Mouse (Mus musculus): ENCODE results near the gene Olfr985.

Olfr985 gene

DNA sequence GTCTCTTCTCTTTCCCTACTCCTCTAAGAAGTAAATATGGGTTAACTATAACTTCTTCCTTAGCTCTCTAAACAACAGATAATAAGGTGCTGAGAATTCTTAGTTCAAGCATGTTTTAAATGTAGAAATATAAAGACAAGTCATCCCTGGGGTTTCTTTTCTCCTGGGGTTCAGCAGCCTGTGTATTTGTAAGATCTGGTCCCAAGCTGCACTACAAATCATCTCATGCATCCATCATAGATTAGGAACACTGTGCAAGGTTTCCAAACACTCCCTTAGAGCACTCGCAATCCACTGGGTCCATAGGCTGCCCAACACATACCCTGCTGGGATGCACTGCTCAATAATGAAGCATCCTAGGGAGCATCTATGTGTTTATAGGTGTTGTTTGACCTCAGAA lies at the start of gene Olfr985:
TSS of gene Olfr985 (minus strand) at position 101 of the 400 bp plus-strand sequence.
- no peak for DNase-seq (ENCODE audit: low spot score)

DNA sequence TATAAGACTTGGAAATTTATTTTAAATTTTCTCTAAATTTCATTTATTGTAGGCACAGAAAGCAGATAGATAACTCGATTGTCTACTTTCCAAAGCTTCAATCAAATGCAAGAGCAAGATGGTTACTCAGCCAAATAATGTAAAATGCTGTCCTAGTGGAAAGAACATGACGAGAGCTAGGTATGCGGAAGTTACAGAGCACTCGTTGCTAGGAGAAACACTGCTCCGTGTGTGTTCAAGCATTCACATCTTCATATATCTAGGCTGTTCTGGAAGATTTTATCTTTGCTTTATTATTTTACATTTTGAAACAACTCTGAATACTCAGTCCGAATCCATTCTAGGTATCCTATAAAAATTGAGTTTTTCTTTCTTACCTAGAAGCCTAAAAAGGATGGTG lies 47.0 kb upstream of the Olfr985 start:
- no peak for DNase-seq (ENCODE audit: low spot score)

DNA sequence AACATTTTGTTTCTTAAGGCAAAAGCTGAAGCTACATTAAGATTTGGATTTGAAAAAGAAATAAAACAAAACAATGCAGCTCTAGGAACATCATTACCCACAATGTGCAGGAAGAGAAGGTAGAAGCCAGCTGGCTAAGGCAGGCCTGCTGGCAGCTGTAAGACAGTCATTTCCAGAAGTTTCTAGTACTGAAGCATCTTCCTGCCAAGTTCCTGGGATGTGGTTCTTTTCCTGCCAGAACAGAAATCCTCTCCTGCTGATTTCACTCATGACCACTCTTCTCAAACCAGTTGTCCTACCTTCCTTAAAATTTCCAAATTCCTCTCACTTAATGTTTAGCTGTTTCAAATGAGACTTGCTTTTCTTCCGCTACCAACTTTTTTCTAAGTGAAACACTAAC lies 36.5 kb upstream of the Olfr985 start:
- peak; percentile 62 for DNase-seq (ENCODE audit: low spot score)

DNA sequence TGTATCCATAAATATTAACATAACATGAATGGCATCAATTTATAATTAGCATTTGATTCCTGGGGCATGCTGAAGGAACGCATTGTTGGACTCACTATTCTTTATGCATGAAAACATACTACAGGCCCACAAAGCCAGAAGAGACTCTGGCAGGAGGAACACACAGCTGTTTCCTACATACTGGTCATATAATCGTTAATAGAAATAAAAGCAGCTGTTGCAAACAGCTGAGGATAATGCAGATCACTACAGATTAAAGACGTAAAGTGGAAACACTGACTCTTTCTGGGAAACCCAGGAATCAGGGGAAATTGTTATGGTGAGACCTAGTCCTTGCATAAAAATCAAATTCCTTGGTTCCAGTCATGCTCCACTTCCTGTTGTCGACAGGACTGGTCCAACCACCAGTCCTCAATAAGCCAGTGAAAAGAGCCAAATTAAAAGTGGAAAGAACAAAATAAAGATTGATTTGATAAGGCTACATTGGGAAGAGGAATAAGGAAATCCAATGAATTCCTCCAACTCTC lies 25.2 kb upstream of the Olfr985 start:
- no peak for DNase-seq (ENCODE audit: low spot score)

DNA sequence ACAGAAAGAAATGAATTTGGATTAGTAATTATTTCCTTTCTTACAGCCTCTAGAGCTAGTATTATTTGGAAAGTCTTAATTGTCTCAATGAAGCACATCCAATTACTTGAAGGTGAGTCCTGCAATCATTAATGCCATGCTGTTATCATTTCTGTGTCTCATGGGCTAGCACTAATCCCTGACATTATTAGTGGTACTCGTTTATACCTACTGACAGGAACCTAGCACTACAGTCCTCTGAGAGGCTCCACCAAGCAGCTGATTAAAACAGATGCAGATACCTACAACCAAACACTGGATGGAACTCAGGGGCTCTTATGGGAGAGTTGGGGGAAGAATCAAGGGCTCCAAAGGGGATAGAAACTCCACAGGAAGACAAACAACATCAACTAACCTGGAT lies 11.6 kb upstream of the Olfr985 start:
- DNase-seq (ENCODE audit: low spot score) = no peak

DNA sequence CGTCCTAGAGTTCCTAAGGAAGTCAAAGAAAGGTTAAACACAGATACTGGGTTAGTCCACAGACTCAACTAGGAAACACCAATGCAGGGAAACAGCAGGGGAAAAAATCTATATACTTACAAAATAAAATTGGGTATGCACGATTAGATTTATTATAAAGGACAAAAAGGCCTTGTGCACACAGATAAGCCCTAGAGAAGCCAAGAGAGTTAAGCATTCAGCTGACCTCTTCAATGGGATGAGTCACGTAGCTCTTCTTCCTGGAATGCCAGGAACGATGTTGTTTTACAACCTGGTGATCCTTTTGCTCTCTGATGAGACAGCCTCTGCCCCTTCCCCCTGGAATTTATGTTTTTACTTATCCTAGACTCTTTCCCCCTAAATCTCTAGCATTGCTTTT lies 9.5 kb upstream of the Olfr985 start:
- no peak for DNase-seq (ENCODE audit: low spot score)

DNA sequence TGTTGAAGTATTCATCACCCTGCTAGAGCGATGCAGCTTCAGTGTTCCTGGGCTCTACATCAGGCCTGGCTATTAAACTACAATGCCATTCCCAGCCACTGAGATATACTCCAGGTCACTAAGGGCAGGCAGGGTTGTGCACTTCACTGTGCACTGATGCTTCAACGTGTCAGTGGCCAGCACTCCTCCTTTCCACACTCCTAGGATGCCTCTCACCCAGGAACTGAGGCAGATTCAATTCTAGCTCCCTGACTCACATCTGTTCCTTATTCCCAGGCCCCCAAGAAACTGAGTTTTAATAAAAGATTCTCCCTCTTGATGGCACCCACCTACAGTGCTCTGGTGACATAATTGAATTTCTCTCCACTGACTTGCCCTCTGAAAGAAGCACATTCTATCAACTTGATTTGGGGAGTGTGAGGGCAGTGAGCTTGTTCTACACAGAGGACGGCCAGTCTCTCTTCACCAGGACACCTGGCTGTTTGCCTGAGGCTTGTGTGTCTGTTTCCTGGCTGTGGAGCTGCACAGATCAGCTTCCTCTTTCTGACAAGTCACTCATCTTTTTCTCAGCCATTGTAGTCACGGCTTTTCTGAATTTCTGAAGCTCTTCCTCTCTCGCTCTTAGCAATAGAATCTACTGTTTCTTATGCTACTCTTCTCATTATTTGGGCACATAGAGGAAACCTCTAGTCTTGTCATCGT lies 7.2 kb upstream of the Olfr985 start:
- DNase-seq (ENCODE audit: low spot score) = no peak

DNA sequence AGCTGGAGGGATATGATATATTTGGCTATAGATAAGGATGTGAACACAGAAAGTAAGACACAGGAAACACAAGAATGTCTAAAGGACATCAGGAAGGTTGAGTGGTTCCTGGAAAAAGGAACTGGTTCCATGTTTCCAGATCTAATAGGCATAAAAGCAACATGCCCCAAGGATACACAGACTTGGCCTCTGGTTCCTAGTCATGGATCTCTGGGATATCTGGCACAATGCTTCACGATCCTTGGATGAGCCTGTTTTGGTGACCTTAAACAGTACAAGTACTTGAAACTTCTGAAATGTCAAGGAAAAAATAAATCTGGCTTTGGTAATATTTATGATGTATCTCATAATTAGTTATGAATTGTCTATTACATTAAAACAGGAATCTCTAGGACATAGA lies 572 bp upstream of the Olfr985 start:
- DNase-seq (ENCODE audit: low spot score) = no peak

DNA sequence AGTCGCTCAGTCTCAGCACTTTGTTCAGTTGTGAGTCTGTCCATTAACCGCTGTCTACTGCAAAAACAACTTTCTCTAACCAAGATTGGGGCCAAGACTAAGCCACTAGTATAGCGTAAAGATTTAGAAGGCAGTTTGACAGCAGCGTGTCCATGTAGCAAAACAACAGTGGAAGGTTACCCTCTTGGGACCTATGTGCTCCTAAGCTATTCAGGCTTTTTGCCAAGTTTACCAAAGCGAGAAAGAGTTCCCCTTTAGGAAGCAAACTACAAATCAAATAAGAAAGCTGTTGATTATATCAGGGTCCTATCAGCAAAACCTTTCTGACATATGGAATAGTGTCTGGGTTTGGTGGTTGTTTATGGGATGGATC lies 12.7 kb downstream of the Olfr985 start:
- DNase-seq (ENCODE audit: low spot score) = no peak

DNA sequence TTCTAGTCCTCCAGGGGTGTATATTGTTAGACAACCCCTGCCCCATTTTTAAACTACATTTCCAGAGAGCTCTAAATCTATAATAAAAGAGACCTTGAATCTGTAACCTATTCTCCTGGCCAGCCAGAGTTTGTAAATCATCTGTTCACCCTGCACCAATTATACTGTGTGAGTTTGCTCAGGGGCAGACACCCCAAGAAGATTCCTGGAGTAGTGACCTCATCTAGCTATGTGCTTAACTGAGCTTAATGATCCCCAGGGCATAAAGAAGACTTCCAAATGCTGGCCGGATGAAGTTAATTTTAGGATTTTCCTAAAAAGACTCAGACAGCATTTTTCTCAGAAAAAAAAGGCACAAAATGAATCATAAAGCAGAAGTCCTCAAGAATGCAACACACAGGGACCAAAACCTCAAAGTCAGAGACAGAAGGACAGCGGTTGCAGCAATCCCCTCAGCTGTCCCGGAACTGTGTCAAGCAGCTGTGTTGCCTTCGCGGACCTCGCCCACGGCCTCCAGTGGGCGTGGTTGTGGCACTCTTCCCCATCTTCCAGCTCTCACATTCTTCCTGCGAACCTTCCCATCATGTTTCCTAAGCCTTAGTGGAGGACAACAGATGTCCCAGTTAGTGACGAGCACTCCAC lies 13.2 kb downstream of the Olfr985 start:
- peak; percentile 20 for DNase-seq (ENCODE audit: low spot score)

DNA sequence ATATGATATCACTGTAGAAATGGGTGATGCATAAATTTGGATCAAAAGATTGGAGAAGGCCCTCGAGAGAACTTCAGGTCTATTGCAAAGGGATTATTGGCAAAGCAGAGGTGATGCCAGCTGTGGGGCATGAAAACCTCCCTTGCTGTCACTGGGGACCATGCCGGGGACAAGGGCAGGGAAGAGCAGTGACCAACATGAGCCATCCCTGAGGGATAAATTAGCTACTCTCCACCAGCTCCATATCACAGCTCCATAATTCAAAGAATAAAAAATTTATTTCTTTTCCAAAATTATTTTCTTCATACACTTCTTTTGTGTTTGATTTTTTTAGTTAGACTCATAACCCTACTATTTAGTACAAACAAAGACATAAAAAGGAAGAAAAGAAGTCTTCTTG lies 15.9 kb downstream of the Olfr985 start, which contains the start of gene Olfr984:
TSS of gene Olfr984 (minus strand) at position 101 of the 400 bp plus-strand sequence.
- no peak for DNase-seq (ENCODE audit: low spot score)

DNA sequence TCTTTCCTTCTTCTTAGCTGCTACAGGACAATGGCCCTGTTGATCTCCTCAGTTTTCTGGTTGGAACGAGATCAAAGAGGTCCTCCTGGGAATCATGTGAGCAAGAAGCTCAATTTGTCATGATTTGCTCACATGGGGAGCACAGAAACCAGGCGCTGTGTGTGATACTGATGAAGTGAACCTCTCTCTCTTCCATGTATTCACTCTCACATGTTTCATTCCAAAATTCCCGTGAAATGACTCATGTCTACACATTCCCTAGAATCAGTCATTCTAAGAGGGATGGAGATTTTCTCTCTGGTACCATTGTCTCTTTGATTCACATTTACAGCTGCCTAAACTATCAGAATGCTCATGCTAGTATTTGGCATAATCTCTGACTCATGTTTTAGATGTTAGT lies 35.2 kb downstream of the Olfr985 start:
- no peak for DNase-seq (ENCODE audit: low spot score)

DNA sequence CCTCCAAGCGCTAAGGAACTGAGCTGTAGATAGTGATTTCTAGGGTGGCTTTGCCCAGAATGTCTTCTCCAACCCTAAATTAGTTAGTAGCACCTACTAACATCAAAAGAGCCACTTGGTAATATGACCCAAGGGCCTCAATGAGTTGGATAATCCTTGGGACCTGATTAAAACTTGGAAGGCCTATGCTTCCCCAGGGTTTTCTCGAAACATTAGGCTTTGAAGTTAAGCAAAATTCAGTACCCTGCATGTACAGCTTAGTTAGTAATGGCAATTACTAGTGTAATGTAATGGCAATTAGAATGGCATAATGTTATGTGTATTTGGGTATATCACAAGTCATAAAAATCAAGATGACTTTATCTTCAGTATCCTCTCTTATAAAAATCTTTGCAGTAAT lies 36.5 kb downstream of the Olfr985 start, which contains the start of gene Olfr983:
TSS of gene Olfr983 (minus strand) at position 101 of the 400 bp plus-strand sequence.
- DNase-seq (ENCODE audit: low spot score) = no peak
